Mouse (Mus musculus) embryonic stem cell, embryonic (primary cell): Measurements from ENCODE around the gene Kap.
"Not testable (repeated sequence)": the region's sequence is repeated elsewhere in the genome, so short reads cannot be mapped to it uniquely, and the experiment has no call there.

Experiments used
- CTCF ChIA-PET, 4 experiments: fragments of 300-600 bp in 2 of 4; fragments of 350-600 bp in 2 of 4; sonication (Branson Sonifier 250); formaldehyde crosslinking; loops; one replicate each; lab custom pipeline; 2022; ENCODE audit warnings: inconsistent platforms in 2 of 4; lab: Charles Lee
- POLR2A ChIA-PET, 4 experiments: fragments of 300-600 bp in 2 of 4; fragments of 350-600 bp in 2 of 4; sonication (Branson Sonifier 250); formaldehyde crosslinking; loops; one replicate each; lab custom pipeline; 2022; ENCODE audit warnings: antibody characterized with exemption in 4 of 4, inconsistent platforms in 1 of 4; lab: Charles Lee

The Kap gene

DNA sequence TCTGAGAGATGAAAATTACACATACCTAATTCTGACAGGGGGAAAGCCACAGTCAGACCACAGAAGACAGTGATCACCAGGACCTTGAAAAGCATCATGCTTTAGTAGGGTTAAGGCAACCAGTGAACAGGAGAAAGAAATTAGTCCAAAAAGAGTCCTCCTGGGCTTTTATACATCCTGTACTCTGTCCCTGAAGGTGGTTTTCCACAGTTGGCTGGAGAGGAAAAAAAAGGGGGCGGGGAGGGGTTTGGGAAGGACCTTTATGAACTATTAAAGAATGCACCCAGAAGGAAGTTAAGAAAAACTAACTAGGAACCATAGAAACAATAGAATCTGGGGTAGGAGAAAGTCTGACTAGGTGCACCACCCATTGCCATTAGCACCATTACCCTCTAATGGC lies at the start of gene Kap:
Gene Kap (minus strand): TSS at position 237 of the 400 bp plus-strand sequence.
- POLR2A ChIA-PET = no interaction called here

GRCm38 (mm10) chr6:133885871-133886415 lies 32.4 kb upstream of the Kap start:
- ChIA-PET POLR2A (no interaction called here), CTCF (no interaction called here)

More for the DNA sequence above, at the start of gene Kap:
- CTCF ChIA-PET = no interaction called here

GRCm38 (mm10) chr6:133883446-133883985 lies 30.0 kb upstream of the Kap start:
- POLR2A ChIA-PET = no interaction called here
- CTCF ChIA-PET = no interaction called here

- POLR2A ChIA-PET = no interaction called here
- CTCF ChIA-PET = interaction anchor here in 3 of 4 experiments (0.7 to 3.2 kb wide), 6 partner anchors 14 to 715 kb away, joined by 3 to 13 read pairs (median 4); no protein-coding TSS in a partner anchor
Observed at GRCm38 (mm10) chr6:133875906-133876462, 22.4 kb upstream of the Kap start.

- CTCF ChIA-PET = interaction anchor here in 1 of 4 experiments (2.2 kb wide), 1 partner anchor 166 kb away, joined by 5 read pairs; no protein-coding TSS in a partner anchor
- POLR2A ChIA-PET = no interaction called here
Observed at GRCm38 (mm10) chr6:133872667-133873066, 19.1 kb upstream of the Kap start.

- CTCF ChIA-PET = no interaction called here
- POLR2A ChIA-PET = no interaction called here
Observed at GRCm38 (mm10) chr6:133871131-133871530, 17.6 kb upstream of the Kap start.

DNA sequence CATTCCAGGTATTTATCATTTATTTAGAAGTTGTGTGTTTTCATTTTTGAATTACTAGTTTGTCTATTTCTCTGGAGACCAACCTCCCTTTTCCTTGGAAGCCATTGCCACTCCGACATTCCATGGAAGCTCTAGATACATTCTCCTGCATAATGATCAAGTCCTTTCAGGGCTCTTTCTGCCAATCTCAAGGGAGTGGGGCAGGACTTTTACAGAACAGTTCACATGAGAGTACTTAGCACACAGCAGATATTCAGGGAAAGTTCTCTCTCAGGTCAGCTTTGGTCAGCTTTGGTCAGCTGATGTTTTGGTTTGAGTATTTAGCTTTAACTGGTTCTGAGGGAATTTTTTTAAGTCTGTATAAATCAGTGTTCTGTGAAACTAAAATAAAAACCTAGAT lies 14.8 kb upstream of the Kap start:
- POLR2A ChIA-PET = no interaction called here
- CTCF ChIA-PET = interaction anchor here in 1 of 4 experiments (1.4 kb wide), 1 partner anchor 162 kb away, joined by 4 read pairs; no protein-coding TSS in a partner anchor

DNA sequence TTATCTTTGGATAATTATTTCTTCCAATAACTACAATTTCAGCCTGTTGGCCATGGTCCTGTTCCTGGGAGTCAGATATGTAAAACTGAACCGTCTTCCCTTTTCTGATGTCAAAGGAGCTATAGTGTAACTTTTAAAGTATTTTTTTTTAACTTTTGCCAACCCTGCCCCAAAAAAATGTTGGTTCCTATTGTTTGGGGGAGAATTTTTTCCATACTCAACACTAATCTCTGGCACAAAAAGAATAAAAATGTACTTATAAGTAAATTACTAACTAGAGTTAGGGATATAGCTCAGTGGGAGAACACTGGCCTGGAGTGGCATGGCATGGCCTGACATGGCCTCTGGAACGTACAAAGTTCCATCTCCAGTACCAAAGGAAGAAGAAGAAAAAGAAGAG lies 2.3 kb upstream of the Kap start:
- ChIA-PET CTCF (no interaction called here), POLR2A (no interaction called here)

DNA sequence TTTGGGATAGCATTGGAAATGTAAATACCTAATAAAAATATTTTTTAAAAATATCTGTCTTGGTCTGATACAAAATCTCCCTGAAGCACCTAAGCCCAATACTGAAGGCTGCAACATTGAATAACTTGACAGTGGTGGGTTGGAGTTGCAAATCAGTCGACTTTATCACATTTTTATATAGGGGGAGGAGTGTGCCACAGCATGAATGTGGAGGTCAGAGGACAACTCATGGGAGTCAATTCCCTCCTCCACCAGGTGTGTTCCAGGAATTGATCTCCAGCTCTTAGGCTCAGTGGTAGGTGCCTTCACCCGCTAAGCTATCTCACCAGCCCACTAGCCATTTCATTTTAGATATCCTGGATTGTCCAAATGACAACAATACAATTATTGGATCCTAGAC lies 4.2 kb downstream of the Kap start:
- POLR2A ChIA-PET = no interaction called here
- CTCF ChIA-PET = no interaction called here

GRCm38 (mm10) chr6:133848861-133849260 lies 4.7 kb downstream of the Kap start:
- POLR2A ChIA-PET, CTCF ChIA-PET: not testable (repeated sequence)

- CTCF ChIA-PET = interaction anchor here in 1 of 4 experiments (1.2 kb wide), 1 partner anchor 26 kb away, joined by 4 read pairs; no protein-coding TSS in a partner anchor
- POLR2A ChIA-PET = interaction anchor here in 2 of 4 experiments (0.8 kb wide), 2 partner anchors 250 to 551 kb away, joined by 3 read pairs; no protein-coding TSS in a partner anchor
Observed at GRCm38 (mm10) chr6:133838296-133838995, 15.1 kb downstream of the Kap start.

GRCm38 (mm10) chr6:133812342-133812741 lies 41.2 kb downstream of the Kap start:
- POLR2A ChIA-PET = no interaction called here
- CTCF ChIA-PET = interaction anchor here (0.6 to 1.6 kb wide), 12 partner anchors 12 to 813 kb away, joined by 3 to 16 read pairs (median 4); no protein-coding TSS in a partner anchor
